In genomic region chr7:89796351-89796801, GRCm38 (mm10) we compare ENCODE assay signal across 13 mouse cellular contexts.
A peak's percentile ranks its signal among the peaks of the same experiment; 100 is the strongest.
DNase-seq lines count a peak whose midpoint lies in the region; ATAC-seq and TF ChIP-seq lines count a peak whose summit lies in the region.
"Had no signal": no experiment of that assay in that cellular context is flagged by ENCODE, and none has a peak within 500 bp of the region (broad histone marks: within the 10 kb centered on the region; RNA-seq: fewer than 3 reads in every experiment).

No protein-coding gene starts in this region.

- H3K4me2 ChIP-seq in midbrain, embryonic 16.5 days (ENCODE audit: low read length) = no peak overlapping the region
- no peak overlapping the region for H3K4me2 ChIP-seq in liver, postnatal 0 days (ENCODE audit: low read depth, low read length)
- H3K4me2 ChIP-seq: heart, embryonic 13.5 days had no signal

- 42% methylated on average over 6 of the region's 6 CpGs for WGBS in heart, embryonic 10.5 days
- 3% methylated on average over 6 of the region's 6 CpGs for WGBS in cerebellum, adult 2 months
- 15% methylated on average over 6 of the region's 6 CpGs for WGBS in hindbrain, embryonic 10.5 days
- 20% methylated on average over 6 of the region's 6 CpGs for WGBS in midbrain, embryonic 16.5 days
- 54% methylated on average over 6 of the region's 6 CpGs for whole genome bisulfite sequencing in liver, postnatal 0 days (ENCODE audit: insufficient replicate concordance)

- no peaks in the 10 kb centered on the region for H3K36me3 ChIP-seq in heart, embryonic 10.5 days
- no peaks in the 10 kb centered on the region for H3K36me3 ChIP-seq in hindbrain, embryonic 10.5 days
- no peaks in the 10 kb centered on the region for H3K36me3 ChIP-seq in midbrain, embryonic 16.5 days (ENCODE audit: control insufficient read depth, insufficient read depth, low read length)
- no peaks in the 10 kb centered on the region for H3K36me3 ChIP-seq in liver, postnatal 0 days (replicated peaks; ENCODE audit: insufficient read depth, low read length)
- H3K36me3 ChIP-seq: heart, embryonic 13.5 days had no signal

- TF ChIP-seq EP300 in liver, postnatal 0 days (IDR thresholded peaks at IDR 0.05; ENCODE audit: low read depth) = no peak

- peak; percentile 70; the same call in 1 of the 2 replicates for ATAC-seq in midbrain, embryonic 16.5 days
- no peak for ATAC-seq in liver, postnatal 0 days
- ATAC-seq: Patski had no signal

- TF ChIP-seq POLR2A in cerebellum, adult 2 months (IDR thresholded peaks at IDR 0.05; ENCODE audit: borderline replicate concordance, insufficient read depth, low read length) = no peak

- no peak overlapping the region for H3K4me3 ChIP-seq in heart, embryonic 10.5 days
- H3K4me3 ChIP-seq in cerebellum, adult 2 months (replicated peaks; ENCODE audit: insufficient read depth, low read depth, low read length) = peak overlapping the region; percentile 2
- no peak overlapping the region for H3K4me3 ChIP-seq in hindbrain, embryonic 10.5 days
- no peak overlapping the region for H3K4me3 ChIP-seq in midbrain, embryonic 16.5 days (ENCODE audit: low read depth, low read length)
- H3K4me3 ChIP-seq in liver, postnatal 0 days (ENCODE audit: low read depth, low read length) = no peak overlapping the region
- H3K4me3 ChIP-seq: heart, embryonic 13.5 days had no signal

- peaks cover 14% of the 10 kb centered on the region for H3K4me1 ChIP-seq in heart, embryonic 10.5 days
- H3K4me1 ChIP-seq in cerebellum, adult 2 months (ENCODE audit: control insufficient read depth, insufficient read depth, low read length) = peaks cover 9% of the 10 kb centered on the region; the same call in 1 of the 2 replicates
- H3K4me1 ChIP-seq in hindbrain, embryonic 10.5 days (replicated peaks) = peaks cover 26% of the 10 kb centered on the region
- peaks cover 2% of the 10 kb centered on the region; the same call in 1 of the 2 replicates for H3K4me1 ChIP-seq in midbrain, embryonic 16.5 days (ENCODE audit: control insufficient read depth, insufficient read depth, low read length)
- H3K4me1 ChIP-seq in liver, postnatal 0 days (ENCODE audit: insufficient read depth) = no peaks in the 10 kb centered on the region

- no peak overlapping the region for H3K27ac ChIP-seq in heart, embryonic 10.5 days
- no peak overlapping the region; the same call in 1 of the 2 replicates for H3K27ac ChIP-seq in cerebellum, adult 2 months (ENCODE audit: insufficient read depth, low read length)
- H3K27ac ChIP-seq in hindbrain, embryonic 10.5 days = peak overlapping the region; percentile 40; the same call in 1 of the 2 replicates
- H3K27ac ChIP-seq in midbrain, embryonic 16.5 days (ENCODE audit: low read length) = no peak overlapping the region
- no peak overlapping the region for H3K27ac ChIP-seq in liver, postnatal 0 days (ENCODE audit: low read depth)
- H3K27ac ChIP-seq: heart, embryonic 13.5 days had no signal

- no peak overlapping the region for H3K9ac ChIP-seq in midbrain, embryonic 16.5 days (ENCODE audit: low read depth, low read length)
- no peak overlapping the region for H3K9ac ChIP-seq in liver, postnatal 0 days (replicated peaks)
- H3K9ac ChIP-seq: heart, embryonic 13.5 days had no signal

- peak; percentile 9; the same call in 1 of the 2 replicates for TF ChIP-seq CTCF in cerebellum, adult 2 months (IDR thresholded peaks at IDR 0.05; ENCODE audit: borderline replicate concordance, insufficient read depth, low read depth, low read length)
- no peak for TF ChIP-seq CTCF in liver, postnatal 0 days (IDR thresholded peaks at IDR 0.05; ENCODE audit: low read depth)

- intact Hi-C loops in heart, postnatal 25 days (cut with DNase I) = no loop called here

- no peaks in the 10 kb centered on the region for H3K9me3 ChIP-seq in heart, embryonic 10.5 days
- no peaks in the 10 kb centered on the region for H3K9me3 ChIP-seq in hindbrain, embryonic 10.5 days
- H3K9me3 ChIP-seq in midbrain, embryonic 16.5 days (replicated peaks; ENCODE audit: control insufficient read depth, low read length, poor library complexity, severe bottlenecking) = no peaks in the 10 kb centered on the region
- no peaks in the 10 kb centered on the region for H3K9me3 ChIP-seq in liver, postnatal 0 days (ENCODE audit: low read length)
- H3K9me3 ChIP-seq: heart, embryonic 13.5 days had no signal

- DNase-seq in heart, embryonic 10.5 days (ENCODE audit: low spot score) = peak; percentile 53
- no peak for DNase-seq in heart, postnatal 25 days (ENCODE audit: low spot score)
- DNase-seq in cerebellum, adult 2 months = peak; percentile 78 to 85
- no peak for DNase-seq in hindbrain, embryonic 10.5 days (ENCODE audit: low spot score)
- DNase-seq in thymus, adult 18-20 months = no peak
- DNase-seq in liver, postnatal 0 days = no peak
- DNase-seq in gastrocnemius, postnatal 25 days = no peak
- DNase-seq: kidney, adult 9 months; liver; lung, postnatal 36 days had no signal

- H3K27me3 ChIP-seq in heart, embryonic 10.5 days (ENCODE audit: insufficient read depth, poor library complexity, severe bottlenecking) = no peaks in the 10 kb centered on the region
- no peaks in the 10 kb centered on the region for H3K27me3 ChIP-seq in cerebellum, adult 2 months (ENCODE audit: control insufficient read depth, insufficient read depth, low read length)
- H3K27me3 ChIP-seq in hindbrain, embryonic 10.5 days (ENCODE audit: insufficient read depth, poor library complexity, severe bottlenecking) = no peaks in the 10 kb centered on the region
- H3K27me3 ChIP-seq in midbrain, embryonic 16.5 days (ENCODE audit: control insufficient read depth, insufficient read depth, low read depth, low read length) = no peaks in the 10 kb centered on the region
- H3K27me3 ChIP-seq in liver, postnatal 0 days (ENCODE audit: insufficient read depth, low read length) = no peaks in the 10 kb centered on the region
- H3K27me3 ChIP-seq: heart, embryonic 13.5 days; Patski had no signal

Comparison
In these comparisons a context has a peak if more than half of its experiments do, and no peak if none do; other contexts are left out.
1. DNase-seq: peak in heart, embryonic 10.5 days (single experiment) and cerebellum, adult 2 months (2 of 2); none in heart, postnatal 25 days (single experiment), hindbrain, embryonic 10.5 days (single experiment), thymus, adult 18-20 months (0 of 2), liver, postnatal 0 days (single experiment) and gastrocnemius, postnatal 25 days (single experiment).